Mouse (Mus musculus) embryonic facial prominence, embryonic 15.5 days (tissue): ENCODE data around the gene Pibf1. TPM values are rescaled to one million over a fixed set of nuclear protein-coding genes. Genes with fewer than 3 reads are reported as not detected.

ENCODE experiments used
- ATAC-seq: fragments of 200-750 bp; cut with Nextera tagmentation; 2 replicates; pipeline ENCODE4 v1.8.0; 2017; ENCODE audit warnings: low read depth, moderate TSS enrichment; ENCODE audit not compliant: insufficient number of reproducible peaks, low FRiP score, low TSS enrichment
- H3K27ac ChIP-seq: fragments of 300-500 bp; sonication (generic); replicated peaks from 2 replicates; pipeline ENCODE4 v1.5.1; 2015; ENCODE audit warnings: mild to moderate bottlenecking, inconsistent platforms
- H3K27me3 ChIP-seq: fragments of 300-500 bp; sonication (generic); 2 replicates; pipeline ENCODE4 v1.6.1; 2015; ENCODE audit warnings: inconsistent platforms
- H3K36me3 ChIP-seq: fragments of 300-500 bp; sonication (generic); 2 replicates; pipeline ENCODE4 v1.6.1; 2015; ENCODE audit warnings: mild to moderate bottlenecking, inconsistent platforms
- H3K4me1 ChIP-seq: fragments of 300-500 bp; sonication (generic); 2 replicates; pipeline ENCODE4 v1.6.1; 2015; ENCODE audit warnings: inconsistent platforms
- H3K4me2 ChIP-seq: fragments of 300-500 bp; sonication (generic); replicated peaks from 2 replicates; pipeline ENCODE4 v1.6.1; 2015; ENCODE audit warnings: mild to moderate bottlenecking, inconsistent platforms
- H3K4me3 ChIP-seq: fragments of 300-500 bp; sonication (generic); replicated peaks from 2 replicates; pipeline ENCODE4 v1.5.1; 2015; ENCODE audit warnings: mild to moderate bottlenecking, inconsistent platforms
- H3K9ac ChIP-seq: fragments of 300-500 bp; sonication (generic); 2 replicates; pipeline ENCODE4 v1.6.1; 2015; ENCODE audit warnings: inconsistent platforms
- H3K9me3 ChIP-seq: fragments of 300-500 bp; sonication (generic); replicated peaks from 2 replicates; pipeline ENCODE4 v1.6.1; 2016; ENCODE audit warnings: inconsistent platforms
- WGBS: fragments of 180-500 bp; shearing (Covaris S2); methylation state at CpG from one replicate; pipeline ENCODE4 v1.1.7; 2015; 5-methylcytosine and 5-hydroxymethylcytosine counted together
- polyA plus RNA-seq: library from polyadenylated mRNA; unstranded; fragments of >200 nt; fragmentation: Nextera tagmentation; extraction: Ambion mirVana; gene quantifications from 2 replicates; pipeline ENCODE4 v1.2.1, GENCODE M21; 2015

The Pibf1 gene
- polyA plus RNA-seq, 1 experiment from 2014 or later: 19.9 TPM

DNA sequence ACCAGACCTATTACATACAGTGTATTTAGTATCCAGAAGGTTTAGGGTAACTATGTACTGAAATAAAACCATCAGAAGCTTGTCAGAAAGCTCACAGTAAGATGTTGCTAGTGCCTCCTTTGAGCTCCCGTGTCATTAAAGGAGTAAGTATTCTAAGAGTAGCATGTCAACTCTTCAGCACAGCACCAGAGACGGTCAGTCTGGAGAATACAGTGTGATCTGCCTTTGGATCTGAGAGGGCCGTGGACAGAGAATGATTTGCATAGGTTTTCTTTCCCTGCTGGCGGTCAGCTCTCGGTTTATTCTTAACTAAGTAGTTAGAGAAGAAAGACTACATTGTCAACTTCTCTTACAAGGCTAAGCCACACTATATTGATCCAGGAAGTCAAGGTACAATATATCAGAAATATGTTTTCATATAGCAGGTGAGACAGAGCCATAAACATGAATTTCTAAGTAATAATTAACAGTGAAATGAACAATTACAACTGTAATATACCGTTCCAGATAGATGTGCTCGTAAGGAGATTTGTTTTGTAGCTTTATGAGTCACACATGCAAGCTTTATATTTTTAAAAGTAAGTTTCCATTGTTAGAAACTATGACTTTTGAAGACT, 119.3 kb downstream of the Pibf1 start:
- 84% methylated on average over 7 of the region's 7 CpGs for WGBS
- Histone ChIP-seq H3K4me2 (no peak overlapping the region), H3K4me1 (no peaks in the 10 kb centered on the region), H3K4me3 (no peak overlapping the region), H3K27me3 (no peaks in the 10 kb centered on the region), H3K27ac (no peak overlapping the region), H3K9me3 (no peaks in the 10 kb centered on the region), H3K36me3 (no peaks in the 10 kb centered on the region), H3K9ac (no peak overlapping the region)
- ATAC-seq: no peak

GRCm38 (mm10) chr14:99219757-99220171, 120.5 kb downstream of the Pibf1 start:
- 22% methylated on average over 9 of the region's 9 CpGs for WGBS
- no peak overlapping the region for H3K4me3 ChIP-seq

GRCm38 (mm10) chr14:99225929-99226328, 126.7 kb downstream of the Pibf1 start:
- Histone ChIP-seq H3K36me3 (0 out of 2 replicates have a peak, but pooled peaks cover 5% of the 10 kb centered on the region), H3K4me2 (no peak overlapping the region), H3K27ac (no peak overlapping the region), H3K4me1 (no peaks in the 10 kb centered on the region), H3K27me3 (no peaks in the 10 kb centered on the region), H3K9ac (no peak overlapping the region), H3K4me3 (no peak overlapping the region), H3K9me3 (no peaks in the 10 kb centered on the region)
- WGBS: 97% methylated on average over 4 of the region's 4 CpGs
- no peak for ATAC-seq

More at GRCm38 (mm10) chr14:99219757-99220171, 120.5 kb downstream of the Pibf1 start:
- no peaks in the 10 kb centered on the region for H3K9me3 ChIP-seq
- ATAC-seq: no peak
- H3K4me2 ChIP-seq: no peak overlapping the region
- no peak overlapping the region for H3K27ac ChIP-seq
- H3K4me1 ChIP-seq: no peaks in the 10 kb centered on the region
- no peak overlapping the region for H3K9ac ChIP-seq
- H3K36me3 ChIP-seq: 0 out of 2 replicates have a peak, but pooled peaks cover 5% of the 10 kb centered on the region
- no peaks in the 10 kb centered on the region for H3K27me3 ChIP-seq

DNA sequence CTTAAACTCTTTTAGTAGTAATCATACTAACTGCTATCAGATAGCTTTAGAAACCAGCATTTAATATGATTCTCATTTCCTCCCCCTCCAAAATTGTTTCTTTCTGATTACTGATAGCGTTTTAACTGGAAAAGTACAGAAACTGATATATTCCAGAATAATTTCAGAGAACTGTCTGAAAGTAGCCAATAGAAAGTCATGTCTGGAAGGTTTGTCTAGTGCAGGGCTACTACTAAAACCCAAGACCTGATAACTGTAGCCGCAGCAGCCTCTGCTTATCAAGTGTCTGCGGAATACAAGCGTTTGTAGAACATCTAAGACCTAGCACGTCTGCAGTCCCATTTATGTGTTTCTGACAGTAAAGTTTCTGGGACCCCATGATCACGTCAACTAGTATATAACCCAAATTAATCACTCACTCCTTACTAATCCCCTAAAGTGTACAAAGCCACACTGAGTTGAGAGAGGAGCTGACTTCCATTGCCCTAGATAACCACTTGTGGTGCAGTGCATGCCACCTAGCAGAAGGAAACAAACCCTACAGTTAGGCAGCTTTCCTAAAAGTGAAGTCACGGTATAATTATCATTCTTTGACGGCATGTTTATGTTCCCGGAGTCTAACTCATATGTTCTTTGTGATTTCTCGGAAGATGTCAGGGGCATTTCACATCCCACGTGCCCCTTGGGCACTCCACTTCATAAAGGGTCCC, 130.0 kb downstream of the Pibf1 start:
- Histone ChIP-seq H3K27ac (no peak overlapping the region), H3K36me3 (no peaks in the 10 kb centered on the region), H3K4me1 (no peaks in the 10 kb centered on the region), H3K27me3 (no peaks in the 10 kb centered on the region), H3K4me3 (no peak overlapping the region), H3K4me2 (no peak overlapping the region), H3K9me3 (no peaks in the 10 kb centered on the region), H3K9ac (no peak overlapping the region)
- 72% methylated on average over 11 of the region's 11 CpGs for WGBS
- ATAC-seq: no peak

DNA sequence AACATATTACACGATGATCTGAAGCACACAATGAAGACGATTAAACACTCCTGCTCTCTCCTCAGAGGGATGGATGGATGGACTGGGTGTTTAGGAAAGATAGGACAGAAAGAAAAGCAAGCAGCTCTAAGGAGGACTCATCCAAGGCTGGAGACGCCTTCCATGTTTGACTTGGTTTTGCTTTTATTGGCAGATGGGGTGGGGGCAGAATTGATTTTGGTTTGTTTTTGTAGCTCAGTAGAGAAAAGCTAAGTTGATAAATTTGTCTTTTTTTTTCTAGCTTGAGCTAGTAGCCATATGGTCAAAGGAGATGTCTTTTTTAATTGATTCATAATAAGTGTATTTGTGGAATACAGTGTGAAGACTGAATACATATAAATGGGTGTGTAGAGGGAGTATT, 133.8 kb downstream of the Pibf1 start:
- no peak overlapping the region for H3K27ac ChIP-seq
- 87% methylated on average over 3 of the region's 3 CpGs for WGBS
- H3K9ac ChIP-seq: no peak overlapping the region
- no peaks in the 10 kb centered on the region for H3K4me1 ChIP-seq
- no peak for ATAC-seq
- no peaks in the 10 kb centered on the region for H3K27me3 ChIP-seq
- H3K4me3 ChIP-seq: no peak overlapping the region
- H3K9me3 ChIP-seq: no peaks in the 10 kb centered on the region
- H3K36me3 ChIP-seq: 0 out of 2 replicates have a peak, but pooled peaks cover 4% of the 10 kb centered on the region
- H3K4me2 ChIP-seq: no peak overlapping the region

DNA sequence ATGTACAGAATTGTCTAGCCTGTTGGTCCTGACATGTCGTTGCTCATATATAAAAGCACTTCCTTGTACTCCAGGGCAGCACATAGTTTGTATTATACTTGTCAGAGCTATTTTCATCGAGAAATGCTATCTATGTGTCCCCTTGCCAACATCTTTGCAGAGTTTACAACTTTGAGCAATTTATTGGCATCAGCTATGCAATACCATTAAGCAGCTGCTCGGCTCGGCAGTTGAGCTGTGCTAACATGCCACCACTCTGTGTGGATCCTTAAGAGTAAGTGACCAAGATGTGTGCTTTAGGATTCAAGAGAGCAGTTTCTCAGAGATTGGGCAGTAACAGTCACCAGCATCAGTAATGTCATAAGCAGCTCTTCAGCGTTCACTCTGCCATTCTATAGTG, 137.9 kb downstream of the Pibf1 start:
- 57% methylated on average over 5 of the region's 5 CpGs for WGBS
- ATAC-seq: no peak
- no peak overlapping the region for H3K4me3 ChIP-seq
- no peaks in the 10 kb centered on the region for H3K4me1 ChIP-seq
- H3K27ac ChIP-seq: no peak overlapping the region
- H3K36me3 ChIP-seq: 0 out of 2 replicates have a peak, but pooled peaks cover 4% of the 10 kb centered on the region
- H3K27me3 ChIP-seq: no peaks in the 10 kb centered on the region
- H3K4me2 ChIP-seq: no peak overlapping the region
- H3K9ac ChIP-seq: no peak overlapping the region
- no peaks in the 10 kb centered on the region for H3K9me3 ChIP-seq

- H3K4me2 ChIP-seq: no peak overlapping the region
- H3K4me3 ChIP-seq: no peak overlapping the region
- no peak for ATAC-seq
- peak overlapping the region; percentile 39; the same call in 1 of the 2 replicates for H3K27ac ChIP-seq
- H3K36me3 ChIP-seq: peaks cover 6% of the 10 kb centered on the region; the same call in 1 of the 2 replicates
- no peaks in the 10 kb centered on the region for H3K27me3 ChIP-seq
- H3K9ac ChIP-seq: no peak overlapping the region
- H3K9me3 ChIP-seq: no peaks in the 10 kb centered on the region
- 77% methylated on average over 11 of the region's 11 CpGs for WGBS
- H3K4me1 ChIP-seq: no peaks in the 10 kb centered on the region
Observed at GRCm38 (mm10) chr14:99240563-99240962, 141.3 kb downstream of the Pibf1 start.

DNA sequence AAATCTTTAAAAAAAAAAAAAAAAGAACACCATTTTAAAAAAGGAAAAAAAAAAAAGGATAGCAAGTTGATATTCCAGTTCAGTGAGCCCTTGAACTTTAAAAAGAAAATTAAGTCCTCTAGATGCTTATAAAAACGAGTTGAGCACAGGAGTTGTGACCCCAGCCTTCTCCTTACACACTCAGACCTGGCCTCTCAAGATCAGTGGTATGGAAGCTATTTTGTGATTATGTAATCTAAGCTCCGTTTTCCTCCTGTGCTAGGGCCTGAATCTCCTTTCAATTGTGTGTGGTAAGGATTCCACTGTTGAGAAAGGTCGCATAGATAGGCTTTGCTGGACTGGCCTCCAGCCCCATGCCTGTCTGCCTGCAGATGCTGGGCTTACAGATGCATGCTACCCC, 145.3 kb downstream of the Pibf1 start:
- Histone ChIP-seq H3K4me2 (no peak overlapping the region), H3K9ac (no peak overlapping the region), H3K4me1 (no peaks in the 10 kb centered on the region), H3K9me3 (no peaks in the 10 kb centered on the region), H3K4me3 (no peak overlapping the region), H3K27ac (no peak overlapping the region), H3K36me3 (peaks cover 6% of the 10 kb centered on the region; the same call in 1 of the 2 replicates), H3K27me3 (no peaks in the 10 kb centered on the region)
- 42% methylated on average over 3 of the region's 3 CpGs for WGBS
- no peak for ATAC-seq

GRCm38 (mm10) chr14:99262026-99262425, 162.8 kb downstream of the Pibf1 start:
- Histone ChIP-seq H3K27ac (no peak overlapping the region), H3K9me3 (no peaks in the 10 kb centered on the region), H3K36me3 (no peaks in the 10 kb centered on the region), H3K4me1 (no peaks in the 10 kb centered on the region), H3K9ac (no peak overlapping the region), H3K4me3 (no peak overlapping the region), H3K27me3 (no peaks in the 10 kb centered on the region), H3K4me2 (no peak overlapping the region)
- ATAC-seq: no peak
- 95% methylated on average over 12 of the region's 12 CpGs for WGBS

- Histone ChIP-seq H3K36me3 (no peaks in the 10 kb centered on the region), H3K27ac (no peak overlapping the region), H3K4me3 (no peak overlapping the region), H3K9me3 (no peaks in the 10 kb centered on the region), H3K4me2 (no peak overlapping the region), H3K27me3 (no peaks in the 10 kb centered on the region), H3K4me1 (no peaks in the 10 kb centered on the region), H3K9ac (no peak overlapping the region)
- no peak for ATAC-seq
- 88% methylated on average over 6 of the region's 6 CpGs for whole genome bisulfite sequencing
Observed at GRCm38 (mm10) chr14:99263816-99264215, 164.6 kb downstream of the Pibf1 start.

GRCm38 (mm10) chr14:99265791-99266190, 166.6 kb downstream of the Pibf1 start:
- H3K4me2 ChIP-seq: no peak overlapping the region
- no peak for ATAC-seq
- H3K27ac ChIP-seq: no peak overlapping the region
- 91% methylated on average over 14 of the region's 14 CpGs for WGBS
- H3K9ac ChIP-seq: no peak overlapping the region
- H3K9me3 ChIP-seq: no peaks in the 10 kb centered on the region
- H3K27me3 ChIP-seq: no peaks in the 10 kb centered on the region
- H3K4me3 ChIP-seq: no peak overlapping the region
- no peaks in the 10 kb centered on the region for H3K4me1 ChIP-seq
- H3K36me3 ChIP-seq: no peaks in the 10 kb centered on the region
